Mouse (Mus musculus): ENCODE measurements at regions not wholly inside any gene's neighbourhood (a gene's known extent, or its start where the extent isn't known, plus 50 kb on each side); places are given as distances from the start of the nearest gene placed in this dataset.

DNA sequence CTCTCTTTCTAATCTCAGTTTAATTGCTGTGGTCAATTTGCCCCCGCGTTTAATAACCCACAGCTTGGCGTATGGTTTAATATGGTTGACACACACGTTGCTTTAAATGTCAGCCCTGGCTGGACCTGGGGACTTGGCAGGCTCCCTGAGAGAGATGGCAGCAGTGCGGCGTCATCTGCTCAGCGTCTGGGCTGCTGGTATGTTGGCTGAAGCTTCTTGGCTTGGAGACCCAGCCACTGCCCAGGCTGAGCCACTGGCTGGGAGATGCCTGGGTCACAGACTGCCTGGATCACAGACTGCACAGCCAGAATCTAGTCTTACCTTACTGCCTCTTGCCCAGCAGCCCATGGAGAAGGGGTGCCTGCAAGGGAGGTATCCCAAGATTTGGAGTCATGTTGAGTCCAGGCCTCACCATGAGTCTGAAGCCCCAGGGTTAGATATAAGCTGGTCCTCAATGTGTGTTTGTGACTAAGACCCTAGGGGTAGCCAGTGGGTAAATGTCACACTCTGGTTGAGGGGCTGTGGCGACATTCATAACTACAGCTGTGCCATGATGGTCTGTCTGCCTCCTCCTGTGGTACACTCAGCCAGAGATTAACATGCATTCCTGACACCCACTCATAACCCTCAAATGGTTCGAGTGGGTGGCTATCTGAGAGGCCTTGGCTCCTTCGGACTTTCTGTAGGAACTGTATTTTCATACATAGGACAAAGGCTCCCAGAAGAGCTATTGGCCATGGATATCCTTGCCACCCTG lies 99.8 kb upstream of the Irx3 start:
- DNase-seq (ENCODE audit: extremely low spot score, low spot score): no peak

DNA sequence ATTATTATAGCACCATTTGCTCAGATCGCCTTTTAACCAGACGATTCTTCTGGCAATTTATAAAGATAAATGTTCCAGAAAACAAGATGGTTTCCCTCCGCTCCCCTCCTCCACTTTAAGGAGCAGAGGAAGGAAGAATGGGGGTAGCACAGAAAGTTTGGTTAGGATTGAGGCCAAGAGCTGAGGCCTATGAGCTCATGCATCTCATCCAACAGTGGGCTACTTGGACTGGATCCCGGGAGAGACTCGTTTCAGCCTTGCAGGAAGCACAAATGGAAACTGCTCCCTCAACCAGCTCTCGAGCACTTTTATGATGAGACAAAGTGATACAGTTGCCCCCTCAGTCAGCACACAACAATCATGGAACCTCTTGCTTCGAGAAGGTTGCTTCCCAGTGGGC lies 97.9 kb upstream of the Irx3 start:
- no peak for DNase-seq (ENCODE audit: extremely low spot score, low spot score)

DNA sequence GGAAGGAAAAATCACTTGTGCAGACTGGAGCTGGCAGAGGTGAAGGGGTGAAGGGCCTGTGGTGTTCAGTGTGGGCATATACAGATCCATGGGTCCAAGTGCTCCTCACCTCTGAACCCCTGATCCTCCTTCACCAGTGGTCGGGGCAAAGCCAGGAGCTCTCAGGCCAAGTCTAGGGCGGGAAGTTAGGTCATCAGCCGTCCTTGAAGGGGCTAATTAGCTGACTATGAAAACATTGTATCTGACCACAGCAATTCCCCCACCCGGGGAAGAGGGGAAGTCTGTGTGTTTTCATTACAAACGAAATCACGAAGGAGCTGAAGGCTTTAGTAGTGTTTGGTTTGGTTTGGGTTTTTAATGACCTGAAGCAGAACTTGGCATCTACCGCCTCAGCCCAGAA lies 95.5 kb upstream of the Irx3 start:
- DNase-seq (ENCODE audit: extremely low spot score, low spot score): no peak

GRCm38 (mm10) chr8:91895987-91896386 lies 94.1 kb upstream of the Irx3 start:
- DNase-seq (ENCODE audit: extremely low spot score, low spot score): no peak

DNA sequence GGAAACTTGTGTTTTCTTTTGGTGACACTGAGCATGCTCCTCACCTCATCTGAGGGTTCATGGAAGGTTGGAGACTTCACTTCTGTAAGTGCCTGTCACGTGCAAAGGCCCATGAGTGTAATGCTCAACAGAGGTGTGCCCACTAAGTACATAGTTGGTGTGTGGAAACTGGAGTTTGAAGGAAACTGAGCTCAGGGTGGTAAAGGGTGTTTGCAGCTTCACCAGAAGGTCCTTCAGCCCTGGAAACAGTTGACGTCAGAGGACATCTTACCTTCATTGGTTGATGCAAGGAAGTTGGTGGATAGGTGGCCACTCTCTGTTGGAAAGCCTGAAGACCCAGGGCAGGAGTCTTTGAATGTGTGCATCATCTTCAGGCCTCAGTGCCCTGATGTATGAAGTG lies 83.0 kb upstream of the Irx3 start:
- DNase-seq (ENCODE audit: extremely low spot score, low spot score): no peak

GRCm38 (mm10) chr8:91884325-91884724 lies 82.5 kb upstream of the Irx3 start:
- DNase-seq (ENCODE audit: extremely low spot score, low spot score): no peak

DNA sequence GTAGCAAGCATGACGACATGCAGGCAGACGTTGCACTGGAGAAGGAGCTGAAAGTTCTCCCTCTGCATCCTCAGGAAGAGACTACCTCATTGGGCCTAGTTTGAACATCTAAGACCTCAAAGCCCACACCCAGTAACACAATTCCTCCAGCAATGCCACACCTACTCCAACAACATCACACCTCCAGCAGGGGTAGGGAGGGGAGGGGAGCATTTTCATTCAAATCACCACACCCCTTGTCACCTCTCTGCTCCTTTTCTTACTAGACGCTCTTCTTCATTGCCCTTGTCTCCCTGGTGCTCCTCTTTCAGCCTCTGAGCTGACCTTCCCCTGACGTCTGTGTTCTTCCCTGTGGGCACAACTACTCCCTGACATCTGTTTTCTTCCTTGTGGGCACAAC lies 81.1 kb upstream of the Irx3 start:
- DNase-seq (ENCODE audit: extremely low spot score, low spot score): no peak

GRCm38 (mm10) chr8:91878886-91879285 lies 77.0 kb upstream of the Irx3 start:
- no peak for DNase-seq (ENCODE audit: extremely low spot score, low spot score)

- DNase-seq (ENCODE audit: extremely low spot score, low spot score): peak; percentile 58
Observed at GRCm38 (mm10) chr8:91876161-91876560, 74.3 kb upstream of the Irx3 start.

DNA sequence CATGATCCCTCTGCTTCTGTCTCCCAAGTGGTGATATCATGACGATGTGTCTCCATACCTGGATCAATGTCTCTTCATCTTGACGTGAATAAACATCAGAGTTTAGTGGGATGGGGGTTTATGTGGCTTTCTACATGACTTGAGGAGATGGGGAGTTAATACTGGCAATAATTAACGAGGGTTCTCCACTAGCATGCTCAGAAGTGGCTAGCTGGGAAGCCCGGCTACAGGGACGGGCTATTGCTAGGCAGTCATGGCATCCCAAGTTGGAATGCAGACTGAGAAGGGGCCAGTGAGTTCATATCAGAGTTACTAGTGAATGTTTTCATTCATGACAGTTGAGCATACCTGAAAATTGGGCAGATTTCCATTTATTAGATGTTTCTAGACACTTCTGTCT lies 71.4 kb upstream of the Irx3 start:
- no peak for DNase-seq (ENCODE audit: extremely low spot score, low spot score)

GRCm38 (mm10) chr8:91872278-91873115 lies 70.6 kb upstream of the Irx3 start:
- DNase-seq (ENCODE audit: extremely low spot score, low spot score): peak; percentile 66

DNA sequence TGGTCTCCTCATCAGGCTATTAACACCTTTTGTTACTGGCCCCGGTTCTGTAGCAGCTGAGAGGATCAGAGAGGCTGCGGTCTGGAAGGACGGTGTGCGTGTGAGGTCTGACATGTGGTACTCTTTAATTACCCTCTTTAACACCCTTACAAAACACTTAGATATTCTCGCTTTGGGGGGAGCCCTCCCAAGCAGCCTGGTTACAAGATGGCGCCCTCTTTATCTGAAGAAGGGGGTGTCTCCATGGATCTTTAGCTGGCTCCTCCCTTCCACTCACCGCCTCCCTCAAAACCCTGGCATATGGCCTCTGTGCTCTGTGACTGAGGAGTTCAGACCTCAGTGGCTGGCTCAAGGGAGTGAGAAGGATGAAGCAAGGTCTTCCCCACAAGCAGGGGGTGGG lies 65.2 kb upstream of the Irx3 start:
- peak; percentile 42 for DNase-seq (ENCODE audit: extremely low spot score, low spot score)

GRCm38 (mm10) chr8:91866076-91866475 lies 64.2 kb upstream of the Irx3 start:
- no peak for DNase-seq (ENCODE audit: extremely low spot score, low spot score)

DNA sequence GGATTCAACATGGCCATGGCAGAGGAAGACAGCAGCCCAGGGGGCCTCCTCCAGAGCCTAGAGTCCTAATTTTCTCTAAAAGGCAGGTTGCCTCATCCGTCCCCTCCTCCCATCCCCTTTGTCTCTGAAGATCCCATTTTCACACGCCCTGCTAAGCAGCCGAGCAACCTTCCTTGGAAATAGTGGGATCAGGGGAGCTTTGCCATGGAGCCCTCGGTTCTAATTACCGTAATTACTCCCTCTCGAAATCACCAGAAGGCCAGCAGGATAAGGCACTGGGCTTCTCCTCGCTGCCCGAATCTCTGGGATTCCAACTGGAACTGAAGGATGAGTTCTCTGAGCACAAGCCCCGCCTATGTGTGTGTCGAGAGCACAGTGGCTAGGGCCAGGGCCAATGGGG lies 63.5 kb upstream of the Irx3 start:
- DNase-seq (ENCODE audit: extremely low spot score, low spot score): no peak

DNA sequence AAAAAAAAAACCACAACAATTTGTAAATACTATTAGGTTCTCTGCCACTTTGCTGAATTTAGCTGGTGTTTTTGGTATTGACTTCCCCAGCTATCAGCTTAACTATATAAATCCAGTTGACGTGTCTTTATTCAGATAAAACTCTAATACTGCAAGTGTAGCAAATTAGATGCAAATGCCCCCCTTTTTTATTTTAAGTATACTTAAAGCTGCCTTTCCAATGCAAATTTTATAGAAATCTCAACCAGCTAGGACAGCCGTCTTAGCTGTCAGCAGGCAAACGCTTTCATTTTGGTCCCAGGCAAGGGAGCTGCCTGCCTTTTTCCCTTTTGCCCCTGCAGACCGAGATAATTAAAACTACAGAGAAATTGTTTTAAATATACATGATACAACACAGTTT lies 61.6 kb upstream of the Irx3 start:
- DNase-seq (ENCODE audit: extremely low spot score, low spot score): no peak

DNA sequence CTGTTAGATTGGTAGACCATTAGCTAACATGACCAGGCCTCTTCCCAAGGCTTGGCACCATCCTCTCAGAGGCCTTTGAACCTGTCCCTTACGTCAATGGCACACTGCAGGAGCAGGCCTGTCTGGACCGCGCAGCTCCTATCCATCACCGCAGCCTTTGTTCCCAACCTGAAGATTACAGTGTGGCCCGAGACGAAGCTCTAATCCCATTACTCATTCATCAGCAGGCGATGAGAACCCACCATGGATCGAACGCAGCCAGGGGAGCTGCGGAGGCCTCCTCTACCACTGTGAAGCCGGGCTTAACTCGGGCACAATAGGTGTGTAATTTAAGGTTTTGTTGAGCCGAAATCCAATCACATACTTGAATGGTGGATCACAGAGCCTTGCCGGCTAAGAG lies 54.0 kb upstream of the Irx3 start:
- DNase-seq (ENCODE audit: extremely low spot score, low spot score): no peak

DNA sequence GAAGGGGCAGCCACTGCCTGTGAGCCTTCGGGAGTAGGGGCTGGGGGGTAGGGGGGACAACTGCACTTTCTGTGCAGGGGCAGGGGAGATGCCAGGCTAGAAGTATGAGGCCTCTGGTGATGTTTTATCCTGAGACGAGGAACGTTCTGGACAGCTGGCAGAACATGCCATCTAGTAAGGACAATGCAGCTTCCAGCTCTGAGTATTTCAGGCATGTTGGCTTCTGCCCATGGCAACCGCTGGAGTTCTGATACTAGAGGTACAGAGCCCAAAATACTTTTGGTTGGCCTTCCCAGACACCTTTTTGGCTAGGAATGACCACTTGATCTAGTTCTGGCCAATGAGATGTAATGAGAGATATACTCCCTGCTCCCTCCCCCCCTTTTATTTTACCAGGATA lies 52.5 kb upstream of the Irx3 start:
- DNase-seq (ENCODE audit: extremely low spot score, low spot score): no peak

- DNase-seq (ENCODE audit: extremely low spot score, low spot score): no peak
Observed at GRCm38 (mm10) chr8:91853803-91854202, 51.9 kb upstream of the Irx3 start.

- DNase-seq (ENCODE audit: extremely low spot score, low spot score): no peak
Observed at GRCm38 (mm10) chr8:91853336-91853735, 51.5 kb upstream of the Irx3 start.

All from neural tube, embryonic 10.5 days (tissue).